Mouse (Mus musculus): ENCODE measurements around the gene Cyp2b9. TPM values are rescaled to one million over a fixed set of nuclear protein-coding genes. Genes with fewer than 3 reads are reported as not detected.
"Not testable (repeated sequence)": the region's sequence is repeated elsewhere in the genome, so short reads cannot be mapped to it uniquely, and the experiment has no call there.

Cyp2b9 gene
- not detected for total RNA-seq (2021)

GRCm38 (mm10) chr7:26173111-26173510 is at the start of gene Cyp2b9:
Cyp2b9 (plus strand) TSS chr7:26173411.
- intact Hi-C loops (cut with DNase I); DNase-seq (ENCODE audit: low spot score in 2 of 2): not testable (repeated sequence)

GRCm38 (mm10) chr7:26139623-26140022 is 33.6 kb upstream of the Cyp2b9 start:
- DNase-seq (ENCODE audit: low spot score in 2 of 2); intact Hi-C loops (cut with DNase I): not testable (repeated sequence)

GRCm38 (mm10) chr7:26143657-26144056 is 29.6 kb upstream of the Cyp2b9 start:
- DNase-seq (ENCODE audit: low spot score in 2 of 2); intact Hi-C loops (cut with DNase I): not testable (repeated sequence)

- DNase-seq (ENCODE audit: low spot score in 2 of 2); intact Hi-C loops (cut with DNase I): not testable (repeated sequence)
Observed at GRCm38 (mm10) chr7:26168765-26169536, 4.3 kb upstream of the Cyp2b9 start.

- no peak for DNase-seq (ENCODE audit: low spot score in 2 of 2)
- intact Hi-C loops (cut with DNase I), result no loop called here
Observed at GRCm38 (mm10) chr7:26201083-26201482, 27.9 kb downstream of the Cyp2b9 start.

GRCm38 (mm10) chr7:26260034-26260433 is 86.8 kb downstream of the Cyp2b9 start, which contains the start of gene Vmn1r184:
Vmn1r184 (plus strand) TSS chr7:26260334.
- DNase-seq (ENCODE audit: low spot score in 2 of 2), result not testable (repeated sequence)

More at GRCm38 (mm10) chr7:26260034-26260433, 86.8 kb downstream of the Cyp2b9 start, which contains the start of gene Vmn1r184:
- intact Hi-C loops (cut with DNase I), result not testable (repeated sequence)

Other genes with a start within 250 kb of the Cyp2b9 start
- not detected for gene Cyp2b13, start 111.9 kb upstream of the Cyp2b9 start, total RNA-seq (2021)
- not detected for gene Vmn1r184, start 86.9 kb downstream of the Cyp2b9 start, total RNA-seq (2021)
- gene Cyp2a4, start 133.8 kb downstream of the Cyp2b9 start, total RNA-seq (2021), result not detected
- not detected for gene Nlrp9c, start 230.3 kb downstream of the Cyp2b9 start, total RNA-seq (2021)